Mouse (Mus musculus) kidney, adult 9 months (tissue): Measurements from ENCODE around the gene Slc17a5.
A peak's percentile ranks its signal among the peaks of the same experiment; 100 is the strongest.
"Not testable (repeated sequence)": the region's sequence is repeated elsewhere in the genome, so short reads cannot be mapped to it uniquely, and the experiment has no call there.

Experiments used
- DNase-seq: peaks from one replicate; pipeline ENCODE4 v3.0.0; 2022

The Slc17a5 gene

GRCm38 (mm10) chr9:78558586-78559214 is 29.1 kb downstream of the Slc17a5 start:
- DNase-seq = peak; percentile 87

- DNase-seq = peak; percentile 73
Measured at GRCm38 (mm10) chr9:78557041-78557440, 30.8 kb downstream of the Slc17a5 start.

- peak; percentile 86 for DNase-seq
Measured at GRCm38 (mm10) chr9:78552984-78553383, 34.9 kb downstream of the Slc17a5 start.

- DNase-seq = no peak
Measured at GRCm38 (mm10) chr9:78551761-78552160, 36.1 kb downstream of the Slc17a5 start.

- DNase-seq = no peak
Measured at GRCm38 (mm10) chr9:78547742-78548141, 40.1 kb downstream of the Slc17a5 start.

- no peak for DNase-seq
Measured at GRCm38 (mm10) chr9:78546944-78547343, 40.9 kb downstream of the Slc17a5 start.

- no peak for DNase-seq
Measured at GRCm38 (mm10) chr9:78541758-78542157, 46.1 kb downstream of the Slc17a5 start.

- no peak for DNase-seq
Measured at GRCm38 (mm10) chr9:78538421-78538820, 49.4 kb downstream of the Slc17a5 start.

GRCm38 (mm10) chr9:78537154-78537873 is 50.5 kb downstream of the Slc17a5 start:
- DNase-seq = no peak

GRCm38 (mm10) chr9:78534606-78535005 is 53.2 kb downstream of the Slc17a5 start:
- no peak for DNase-seq

GRCm38 (mm10) chr9:78533296-78533935 is 54.4 kb downstream of the Slc17a5 start:
- peak; percentile 46 for DNase-seq

- DNase-seq = peak; percentile 87
Measured at GRCm38 (mm10) chr9:78532341-78532819, 55.5 kb downstream of the Slc17a5 start.

GRCm38 (mm10) chr9:78531816-78532215 is 56.0 kb downstream of the Slc17a5 start:
- peak; percentile 64 for DNase-seq

- peak; percentile 95 for DNase-seq
Measured at GRCm38 (mm10) chr9:78527767-78528381, 60.0 kb downstream of the Slc17a5 start.

- peak; percentile 88 for DNase-seq
Measured at GRCm38 (mm10) chr9:78527301-78527761, 60.5 kb downstream of the Slc17a5 start.

- DNase-seq = no peak
Measured at GRCm38 (mm10) chr9:78526206-78526605, 61.6 kb downstream of the Slc17a5 start.

- no peak for DNase-seq
Measured at GRCm38 (mm10) chr9:78525451-78526135, 62.2 kb downstream of the Slc17a5 start.

- peak; percentile 49 for DNase-seq
Measured at GRCm38 (mm10) chr9:78521689-78522088, 66.2 kb downstream of the Slc17a5 start.

- DNase-seq = peak; percentile 73
Measured at GRCm38 (mm10) chr9:78520780-78521601, 66.8 kb downstream of the Slc17a5 start.

- DNase-seq = peak; percentile 57
Measured at GRCm38 (mm10) chr9:78520127-78520779, 67.6 kb downstream of the Slc17a5 start.

- DNase-seq = not testable (repeated sequence)
Measured at GRCm38 (mm10) chr9:78517237-78517636, 70.6 kb downstream of the Slc17a5 start.
